Mouse (Mus musculus): Measurements from ENCODE around the gene Dhfr. TPM values are rescaled to one million over a fixed set of nuclear protein-coding genes. Genes with fewer than 3 reads are reported as not detected.
A peak's percentile ranks its signal among the peaks of the same experiment; 100 is the strongest.

Gene Dhfr
- polyA plus RNA-seq (2016; fragmentation: Nextera tagmentation; extraction: Ambion mirVana), result 17.0 and 17.3 TPM in 2 replicates

DNA sequence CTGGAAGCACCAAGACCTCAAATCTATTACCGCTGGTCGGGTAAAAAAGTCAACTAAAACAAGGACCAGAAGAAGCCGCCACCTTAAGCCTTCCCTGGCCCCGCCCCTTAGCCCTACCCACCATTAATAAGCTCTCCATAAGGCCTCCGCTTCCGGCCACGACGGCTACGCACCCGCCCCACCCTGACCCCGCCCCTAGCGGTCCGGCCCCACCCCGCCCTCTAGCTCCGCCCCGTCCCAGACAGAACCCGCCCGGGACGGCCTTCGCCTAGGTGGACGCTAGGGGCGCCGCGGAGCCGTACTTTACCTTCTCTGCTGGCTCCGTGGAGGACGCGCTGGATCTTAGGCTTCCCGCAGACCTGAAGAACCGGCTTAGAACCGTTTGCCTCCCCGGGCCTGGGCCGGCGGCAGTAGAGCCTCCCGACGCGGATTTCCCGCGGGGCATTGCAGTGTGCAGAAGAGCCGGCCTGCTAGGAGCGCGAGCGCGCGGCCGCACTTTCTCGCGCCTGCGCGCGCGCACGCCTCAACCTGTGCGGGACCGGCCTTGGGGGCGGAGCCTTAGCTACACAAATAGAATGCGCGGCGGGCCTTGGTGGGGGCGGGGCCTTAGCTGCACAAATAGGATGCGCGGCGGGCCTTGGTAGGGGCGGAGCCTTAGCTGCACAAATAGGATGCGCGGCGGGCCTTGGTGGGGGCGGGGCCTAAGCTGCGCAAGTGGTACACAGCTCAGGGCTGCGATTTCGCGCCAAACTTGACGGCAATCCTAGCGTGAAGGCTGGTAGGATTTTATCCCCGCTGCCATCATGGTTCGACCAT is at the start of gene Dhfr, which contains the start of gene Msh3:
TSS of gene Dhfr (plus strand) at position 271 of the 816 bp plus-strand sequence.
TSS of gene Msh3 (minus strand) at position 548 of the 816 bp plus-strand sequence.
- Histone ChIP-seq H3K27ac (peak within 1 kb of the TSS; percentile 90), H3K36me3 (peaks cover 5% of the 10 kb centered on the region; the same call in 1 of the 2 replicates), H3K27me3 (no peaks in the 10 kb centered on the region), H3K9ac (peak within 1 kb of the TSS; percentile 60), H3K9me3 (no peaks in the 10 kb centered on the region), H3K4me1 (peaks cover 22% of the 10 kb centered on the region), H3K4me3 (peak within 1 kb of the TSS; percentile 61), H3K4me2 (replicated peaks) (peak within 1 kb of the TSS; percentile 94)
- under 1% methylated on average over 76 of the region's 76 CpGs for WGBS
- peak; percentile 98 for ATAC-seq (ENCODE audit: insufficient number of reproducible peaks, insufficient read depth, low FRiP score, low TSS enrichment)

DNA sequence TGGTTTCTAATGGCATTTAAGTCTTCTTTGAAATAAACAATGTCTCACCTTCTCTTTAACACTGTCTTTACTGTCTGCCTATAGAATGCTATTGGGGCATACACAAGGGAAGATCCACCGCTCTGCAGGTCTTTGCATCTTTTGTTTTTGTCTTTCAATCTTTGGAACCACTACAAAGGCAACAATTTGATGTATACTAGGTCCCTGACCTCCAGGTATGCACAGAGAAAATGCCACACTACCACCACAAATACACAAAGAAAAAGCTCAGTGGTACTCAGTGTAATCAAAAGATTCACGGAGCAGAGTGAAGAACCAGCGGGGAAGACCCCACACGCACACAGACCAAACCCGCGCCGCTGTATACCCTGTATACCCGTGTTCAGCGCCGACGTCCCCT is 48.8 kb upstream of the Dhfr start, which contains the start of gene Gm20379:
TSS of gene Gm20379 (plus strand) at position 301 of the 400 bp plus-strand sequence.
- Histone ChIP-seq H3K27ac (no peak within 1 kb of the TSS), H3K4me2 (replicated peaks) (no peak within 1 kb of the TSS), H3K4me3 (no peak within 1 kb of the TSS), H3K27me3 (no peaks in the 10 kb centered on the region), H3K4me1 (0 out of 2 replicates have a peak, but pooled peaks cover 8% of the 10 kb centered on the region), H3K9ac (no peak within 1 kb of the TSS), H3K36me3 (peaks cover 17% of the 10 kb centered on the region), H3K9me3 (no peaks in the 10 kb centered on the region)
- no peak for ATAC-seq (ENCODE audit: insufficient number of reproducible peaks, insufficient read depth, low FRiP score, low TSS enrichment)
- 98% methylated on average over 11 of the region's 11 CpGs for WGBS

DNA sequence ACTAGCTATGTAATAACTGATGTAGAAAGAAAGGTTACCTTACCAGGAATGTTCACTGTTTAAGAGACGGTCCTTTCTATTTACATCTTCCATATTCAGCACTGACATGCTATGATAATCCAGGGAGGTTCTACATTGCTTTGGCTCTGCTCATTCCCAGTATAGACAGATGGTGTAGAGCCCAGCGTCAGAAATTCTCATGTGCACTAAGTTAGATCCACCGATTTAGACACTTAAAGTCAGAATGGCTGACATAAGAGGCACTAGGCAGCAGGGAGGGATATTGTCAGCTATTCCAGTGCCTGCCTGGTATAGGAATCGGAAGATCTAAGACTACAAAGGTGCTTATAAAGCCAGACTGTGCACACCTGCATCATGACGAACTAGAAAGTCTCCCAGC is 39.9 kb upstream of the Dhfr start:
- Histone ChIP-seq H3K4me2 (replicated peaks) (no peak overlapping the region), H3K27ac (no peak overlapping the region), H3K4me1 (no peaks in the 10 kb centered on the region), H3K27me3 (no peaks in the 10 kb centered on the region), H3K9me3 (no peaks in the 10 kb centered on the region), H3K36me3 (peaks cover 18% of the 10 kb centered on the region), H3K4me3 (no peak overlapping the region), H3K9ac (no peak overlapping the region)
- 85% methylated on average over 5 of the region's 5 CpGs for WGBS
- ATAC-seq (ENCODE audit: insufficient number of reproducible peaks, insufficient read depth, low FRiP score, low TSS enrichment), result no peak

DNA sequence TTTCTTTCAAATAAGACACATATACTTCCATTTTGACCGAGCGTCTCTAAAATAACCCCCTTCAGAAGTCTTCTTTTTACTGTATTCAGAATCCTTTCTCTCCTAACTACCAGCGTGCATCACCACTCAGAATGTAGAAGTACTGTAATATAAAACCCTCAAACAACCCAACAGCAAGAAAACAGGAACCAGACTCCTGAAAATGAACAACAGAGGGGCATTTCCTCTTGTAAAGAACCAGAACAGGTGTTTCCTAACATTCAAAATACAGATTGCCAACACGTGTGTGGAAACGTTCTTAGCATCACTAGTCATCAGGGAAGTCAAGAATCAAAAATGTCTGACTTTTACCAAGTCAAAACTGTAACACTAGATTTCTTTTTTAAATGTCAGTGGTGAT is 33.8 kb upstream of the Dhfr start:
- H3K36me3 ChIP-seq, result peaks cover 8% of the 10 kb centered on the region; the same call in 1 of the 2 replicates
- ATAC-seq (ENCODE audit: insufficient number of reproducible peaks, insufficient read depth, low FRiP score, low TSS enrichment), result no peak
- H3K4me3 ChIP-seq, result no peak overlapping the region
- no peaks in the 10 kb centered on the region for H3K4me1 ChIP-seq
- no peak overlapping the region for H3K9ac ChIP-seq
- H3K27me3 ChIP-seq, result no peaks in the 10 kb centered on the region
- WGBS, result 66% methylated on average over 5 of the region's 5 CpGs
- no peaks in the 10 kb centered on the region for H3K9me3 ChIP-seq
- H3K4me2 ChIP-seq (replicated peaks), result no peak overlapping the region
- no peak overlapping the region for H3K27ac ChIP-seq

DNA sequence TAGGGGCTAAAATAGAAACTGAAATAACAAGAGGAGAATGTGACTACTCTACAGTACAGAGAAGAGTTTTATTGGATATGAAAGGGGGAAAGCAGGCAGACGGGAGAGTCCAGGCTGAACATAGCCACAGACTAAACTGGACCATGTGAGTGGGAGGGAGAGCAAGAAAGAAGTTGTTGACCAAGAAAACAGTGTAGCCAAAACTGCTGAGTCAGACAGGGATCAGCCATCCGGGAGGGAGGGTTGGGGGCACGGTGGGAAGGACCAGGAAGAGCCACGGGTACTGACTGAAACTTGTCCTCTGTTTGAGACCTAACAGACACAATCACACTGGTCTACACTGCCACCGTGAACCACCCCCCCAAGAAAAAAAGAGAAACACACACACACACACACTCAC is 28.5 kb upstream of the Dhfr start:
- H3K27me3 ChIP-seq, result no peaks in the 10 kb centered on the region
- no peak overlapping the region for H3K9ac ChIP-seq
- H3K4me1 ChIP-seq, result no peaks in the 10 kb centered on the region
- H3K27ac ChIP-seq, result no peak overlapping the region
- no peak overlapping the region for H3K4me3 ChIP-seq
- ATAC-seq (ENCODE audit: insufficient number of reproducible peaks, insufficient read depth, low FRiP score, low TSS enrichment), result no peak
- 75% methylated on average over 5 of the region's 5 CpGs for WGBS
- H3K36me3 ChIP-seq, result no peaks in the 10 kb centered on the region; the same call in 1 of the 2 replicates
- H3K4me2 ChIP-seq (replicated peaks), result no peak overlapping the region
- no peaks in the 10 kb centered on the region for H3K9me3 ChIP-seq

DNA sequence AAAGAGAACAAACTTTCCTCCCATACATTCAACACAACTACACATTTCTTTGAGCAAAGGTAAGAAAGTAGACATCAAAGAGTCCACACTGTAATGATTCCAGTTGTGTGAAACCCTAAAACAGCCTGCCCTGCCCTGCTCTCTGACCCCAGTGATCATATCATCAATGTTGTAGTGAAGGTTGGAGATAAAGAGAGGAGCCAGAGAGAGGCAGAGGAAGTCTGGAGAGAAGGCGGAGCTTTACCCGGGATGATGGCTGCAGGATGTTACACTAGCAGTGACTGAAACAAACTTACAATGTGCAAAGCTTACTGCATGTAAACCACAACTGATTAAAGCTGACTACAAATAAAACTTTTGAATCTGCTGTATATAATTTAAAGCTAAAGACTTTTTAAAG is 26.5 kb upstream of the Dhfr start:
- no peak overlapping the region for H3K4me2 ChIP-seq (replicated peaks)
- H3K36me3 ChIP-seq, result no peaks in the 10 kb centered on the region
- no peaks in the 10 kb centered on the region for H3K4me1 ChIP-seq
- no peak for ATAC-seq (ENCODE audit: insufficient number of reproducible peaks, insufficient read depth, low FRiP score, low TSS enrichment)
- H3K4me3 ChIP-seq, result no peak overlapping the region
- H3K27ac ChIP-seq, result no peak overlapping the region
- H3K9ac ChIP-seq, result no peak overlapping the region
- no peaks in the 10 kb centered on the region for H3K27me3 ChIP-seq
- 83% methylated on average over 2 of the region's 2 CpGs for WGBS
- H3K9me3 ChIP-seq, result no peaks in the 10 kb centered on the region

DNA sequence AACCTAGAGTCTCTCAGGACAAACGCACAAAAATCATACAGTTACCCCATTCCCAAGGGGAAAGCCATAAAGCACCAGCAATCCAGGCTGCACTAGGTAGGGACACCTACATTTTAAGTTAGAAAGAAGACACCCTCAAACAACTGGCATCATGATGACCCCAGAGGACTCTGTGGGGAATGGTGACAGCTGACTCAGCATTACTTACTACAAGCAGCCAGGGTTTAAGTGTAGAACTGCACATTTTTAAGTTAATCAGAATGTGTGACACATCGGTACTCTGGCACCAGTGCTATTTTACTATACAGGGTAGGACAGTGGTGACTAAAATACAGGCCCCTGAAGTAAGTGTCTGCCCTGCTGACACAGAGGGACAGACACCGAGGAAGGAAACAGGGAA is 23.9 kb upstream of the Dhfr start:
- no peaks in the 10 kb centered on the region for H3K4me1 ChIP-seq
- H3K4me3 ChIP-seq, result no peak overlapping the region
- H3K4me2 ChIP-seq (replicated peaks), result no peak overlapping the region
- H3K9me3 ChIP-seq, result no peaks in the 10 kb centered on the region
- no peak overlapping the region for H3K27ac ChIP-seq
- H3K36me3 ChIP-seq, result no peaks in the 10 kb centered on the region
- WGBS, result 92% methylated on average over 3 of the region's 3 CpGs
- no peak overlapping the region for H3K9ac ChIP-seq
- no peak for ATAC-seq (ENCODE audit: insufficient number of reproducible peaks, insufficient read depth, low FRiP score, low TSS enrichment)
- no peaks in the 10 kb centered on the region for H3K27me3 ChIP-seq

DNA sequence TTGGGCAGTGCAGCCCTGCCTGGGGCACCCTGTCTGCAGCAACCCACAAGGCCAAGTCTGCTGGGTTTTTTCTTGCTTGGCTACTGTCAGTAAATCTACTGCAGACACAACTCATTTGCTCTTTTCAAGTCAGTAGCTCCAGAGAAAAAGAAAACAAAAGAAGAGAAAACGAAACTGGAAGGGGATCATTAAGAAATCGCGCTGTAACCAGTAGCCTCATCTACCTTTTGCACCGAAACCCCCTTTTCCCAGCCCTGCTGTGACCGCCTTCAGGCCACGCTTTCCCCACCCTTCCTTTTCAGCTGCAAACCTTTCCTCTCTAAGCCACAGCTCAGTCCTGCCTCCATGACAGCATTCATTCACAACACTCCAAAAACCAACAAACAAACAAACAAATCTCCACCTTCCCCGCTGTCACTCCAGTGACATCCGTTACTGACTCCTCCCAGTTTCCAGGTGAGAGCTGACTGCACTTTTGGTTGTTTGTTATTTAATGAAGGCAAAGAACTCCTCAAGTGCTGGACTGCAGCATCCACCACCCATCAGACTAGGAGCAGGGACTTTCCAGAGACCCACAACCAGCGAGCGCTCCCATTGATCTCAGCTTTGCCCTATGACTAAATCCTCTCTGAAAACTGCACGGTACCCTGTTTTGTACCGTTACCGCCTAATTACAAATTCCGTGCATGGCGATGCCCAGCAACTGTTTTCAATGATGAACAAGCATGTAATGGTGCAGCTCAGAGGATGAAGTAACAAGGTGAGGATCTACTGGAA is 22.2 kb upstream of the Dhfr start:
- no peak overlapping the region for H3K4me2 ChIP-seq (replicated peaks)
- no peak overlapping the region for H3K27ac ChIP-seq
- ATAC-seq (ENCODE audit: insufficient number of reproducible peaks, insufficient read depth, low FRiP score, low TSS enrichment), result no peak
- no peaks in the 10 kb centered on the region for H3K9me3 ChIP-seq
- no peaks in the 10 kb centered on the region for H3K27me3 ChIP-seq
- H3K4me3 ChIP-seq, result no peak overlapping the region
- H3K9ac ChIP-seq, result no peak overlapping the region
- no peaks in the 10 kb centered on the region for H3K4me1 ChIP-seq
- 86% methylated on average over 15 of the region's 15 CpGs for WGBS
- H3K36me3 ChIP-seq, result 0 out of 2 replicates have a peak, but pooled peaks cover 4% of the 10 kb centered on the region

DNA sequence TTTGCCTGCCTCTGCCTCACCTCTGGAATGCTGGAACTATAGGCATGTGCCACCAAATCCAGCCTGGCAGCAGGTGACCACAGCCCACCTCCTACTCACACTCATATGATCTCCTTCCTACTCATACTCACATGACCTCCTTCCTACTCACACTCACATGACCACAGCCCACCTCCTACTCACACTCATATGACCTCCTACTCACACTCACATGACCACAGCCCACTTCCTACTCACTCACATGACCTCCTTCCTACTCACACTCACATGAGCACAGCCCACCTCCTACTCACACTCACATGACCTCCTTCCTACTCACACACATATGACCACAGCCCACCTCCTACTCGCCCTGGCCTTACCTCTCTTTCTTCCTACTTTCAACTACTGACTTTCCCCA is 17.7 kb upstream of the Dhfr start:
- Histone ChIP-seq H3K4me3 (no peak overlapping the region), H3K27ac (no peak overlapping the region), H3K4me2 (replicated peaks) (no peak overlapping the region), H3K9me3 (no peaks in the 10 kb centered on the region), H3K4me1 (no peaks in the 10 kb centered on the region), H3K9ac (no peak overlapping the region), H3K36me3 (0 out of 2 replicates have a peak, but pooled peaks cover 9% of the 10 kb centered on the region), H3K27me3 (no peaks in the 10 kb centered on the region)
- WGBS, result 85% methylated on average over 1 of the region's 1 CpGs
- ATAC-seq (ENCODE audit: insufficient number of reproducible peaks, insufficient read depth, low FRiP score, low TSS enrichment), result no peak

DNA sequence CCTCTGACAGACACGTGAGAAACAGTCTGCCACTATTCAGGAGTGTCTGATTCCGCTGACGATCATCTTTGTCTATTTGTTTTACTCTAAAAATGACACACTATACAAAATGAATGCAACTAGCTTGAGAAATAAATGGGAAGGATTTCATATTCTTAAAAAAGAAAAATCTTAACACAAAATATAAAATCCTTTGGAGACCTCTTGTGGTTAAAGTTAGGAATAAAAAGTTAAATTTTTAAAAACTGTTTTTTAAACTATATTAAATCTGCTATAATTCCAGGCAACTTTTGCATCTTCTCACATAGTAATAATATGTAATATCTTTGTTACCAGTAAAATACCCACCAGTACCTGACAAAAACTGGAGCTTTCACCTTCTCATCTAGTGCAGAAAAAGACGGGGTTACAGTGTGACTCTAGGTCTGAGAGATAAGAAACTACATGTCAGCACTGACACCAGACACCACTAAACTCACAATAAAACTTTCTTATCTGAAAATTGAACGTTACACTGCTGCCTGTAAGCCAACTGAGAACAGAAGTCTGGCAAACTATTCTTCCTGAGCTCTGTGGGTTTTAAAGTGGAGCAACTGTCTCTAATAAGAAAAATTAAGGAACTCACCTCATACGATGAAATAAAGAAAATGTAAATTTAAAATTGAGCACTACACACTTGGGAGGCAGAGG is 16.6 kb upstream of the Dhfr start:
- no peak overlapping the region for H3K4me2 ChIP-seq (replicated peaks)
- no peak overlapping the region for H3K9ac ChIP-seq
- no peak overlapping the region for H3K27ac ChIP-seq
- H3K36me3 ChIP-seq, result 0 out of 2 replicates have a peak, but pooled peaks cover 14% of the 10 kb centered on the region
- H3K27me3 ChIP-seq, result no peaks in the 10 kb centered on the region
- no peaks in the 10 kb centered on the region for H3K9me3 ChIP-seq
- H3K4me1 ChIP-seq, result no peaks in the 10 kb centered on the region
- ATAC-seq (ENCODE audit: insufficient number of reproducible peaks, insufficient read depth, low FRiP score, low TSS enrichment), result no peak
- no peak overlapping the region for H3K4me3 ChIP-seq
- 84% methylated on average over 6 of the region's 6 CpGs for WGBS

DNA sequence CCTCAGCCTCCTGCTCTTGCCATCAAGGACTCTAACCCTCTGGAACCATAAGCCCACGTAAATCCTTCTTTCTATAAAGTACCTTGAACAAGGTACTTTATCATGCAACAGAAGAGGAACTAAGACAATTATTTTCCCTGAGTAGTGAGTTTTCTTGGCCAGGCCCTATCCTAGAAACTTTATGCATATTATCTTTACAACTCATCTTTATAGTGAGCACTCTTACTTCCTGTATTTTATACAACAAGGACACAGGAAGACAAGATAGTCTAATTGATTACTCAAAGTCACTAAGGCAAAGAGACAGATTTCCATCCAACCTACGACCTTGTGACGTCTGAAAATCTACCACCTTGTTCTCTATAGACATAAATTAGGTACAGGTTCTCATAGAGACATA is 14.7 kb upstream of the Dhfr start:
- Histone ChIP-seq H3K36me3 (peaks cover 29% of the 10 kb centered on the region), H3K9me3 (no peaks in the 10 kb centered on the region), H3K4me3 (no peak overlapping the region), H3K4me2 (replicated peaks) (no peak overlapping the region), H3K4me1 (no peaks in the 10 kb centered on the region), H3K27ac (no peak overlapping the region), H3K27me3 (no peaks in the 10 kb centered on the region), H3K9ac (no peak overlapping the region)
- WGBS, result 88% methylated on average over 3 of the region's 3 CpGs
- ATAC-seq (ENCODE audit: insufficient number of reproducible peaks, insufficient read depth, low FRiP score, low TSS enrichment), result no peak
